Mouse (Mus musculus) B cell, adult (primary cell): ENCODE measurements around the gene Tnr. TPM values are rescaled to one million over a fixed set of nuclear protein-coding genes. Genes with fewer than 3 reads are reported as not detected.

Experiments
- total RNA-seq: library from RNA; stranded (reverse); gene quantifications from 4 replicates; pipeline ENCODE4 v1.2.4, GENCODE M21; 2023; ENCODE audit not compliant: inconsistent age

The Tnr gene
- not detected in 4 replicates for total RNA-seq

DNA sequence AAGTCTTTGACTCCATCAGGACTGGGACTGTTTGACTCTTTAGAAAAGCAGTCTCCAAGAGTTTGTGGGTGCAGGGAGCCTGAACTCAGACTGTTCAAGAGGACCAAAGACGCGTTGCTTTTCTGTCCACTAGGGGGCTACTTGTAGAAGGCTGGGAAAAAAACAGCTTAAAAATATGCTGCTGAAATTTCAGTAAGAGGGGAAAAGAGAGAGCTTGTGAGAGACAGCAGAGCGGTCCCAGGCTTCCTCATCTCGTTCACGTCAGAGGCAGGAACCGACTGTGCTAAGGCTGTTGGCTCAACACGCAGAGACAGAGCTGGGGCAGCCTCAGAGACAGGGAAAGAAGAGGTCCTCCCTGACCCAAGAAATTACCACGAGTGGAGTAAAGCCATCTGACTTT, at the start of gene Tnr:
Gene Tnr (plus strand): TSS at position 192 of the 400 bp plus-strand sequence.

